Mouse (Mus musculus) hindbrain, postnatal 0 days (tissue): ENCODE measurements at regions not wholly inside any gene's neighbourhood (a gene's known extent, or its start where the extent isn't known, plus 50 kb on each side); places are given as distances from the start of the nearest gene placed in this dataset.

Experiments used
- ATAC-seq: fragments of 200-750 bp; cut with Nextera tagmentation; 2 replicates; pipeline ENCODE4 v1.8.0; 2017; ENCODE audit warnings: mild to moderate bottlenecking, moderate TSS enrichment, moderate library complexity
- DNase-seq: peaks from one replicate; pipeline ENCODE4 v3.0.0-alpha.2; 2015; ENCODE audit warnings: low spot score
- H3K27ac ChIP-seq: fragments of 300-500 bp; sonication (generic); 2 replicates; pipeline ENCODE4 v1.5.1; 2014; ENCODE audit warnings: mild to moderate bottlenecking
- H3K27me3 ChIP-seq: fragments of 300-500 bp; sonication (generic); 2 replicates; pipeline ENCODE4 v1.6.1; 2014; ENCODE audit warnings: low read length, mixed read lengths; ENCODE audit not compliant: insufficient read depth
- H3K36me3 ChIP-seq: fragments of 300-500 bp; sonication (generic); 2 replicates; pipeline ENCODE4 v1.6.1; 2014; ENCODE audit warnings: low read length, mixed read lengths; ENCODE audit not compliant: insufficient read depth
- H3K4me1 ChIP-seq: fragments of 300-500 bp; sonication (generic); 2 replicates; pipeline ENCODE4 v1.6.1; 2014; ENCODE audit warnings: antibody characterized with exemption, low read length, mixed read lengths; ENCODE audit not compliant: insufficient read depth
- H3K4me2 ChIP-seq: fragments of 300-500 bp; sonication (generic); 2 replicates; pipeline ENCODE4 v1.6.1; 2014; ENCODE audit warnings: low read depth, mild to moderate bottlenecking, low read length, moderate library complexity, mixed read lengths
- H3K4me3 ChIP-seq: fragments of 300-500 bp; sonication (generic); 2 replicates; pipeline ENCODE4 v1.5.1; 2014; ENCODE audit warnings: low read length
- H3K9ac ChIP-seq: fragments of 300-500 bp; sonication (generic); replicated peaks from 2 replicates; pipeline ENCODE4 v1.6.1; 2014; ENCODE audit warnings: mild to moderate bottlenecking, low read length, moderate library complexity, mixed read lengths
- H3K9me3 ChIP-seq: fragments of 300-500 bp; sonication (generic); 2 replicates; pipeline ENCODE4 v1.6.1; 2016; ENCODE audit warnings: low read length, mixed read lengths
- CTCF ChIP-seq: IDR thresholded peaks from 2 replicates; pipeline ENCODE4 v1.5.1; 2016; ENCODE audit warnings: antibody characterized with exemption, control low read depth, low read depth
- WGBS: fragments of 180-500 bp; shearing (Covaris S2); extraction: QIAGEN DNeasy Blood & Tissue Kit; methylation state at CpG from one replicate; pipeline ENCODE4 v1.1.7; 2014; 5-methylcytosine and 5-hydroxymethylcytosine counted together

DNA sequence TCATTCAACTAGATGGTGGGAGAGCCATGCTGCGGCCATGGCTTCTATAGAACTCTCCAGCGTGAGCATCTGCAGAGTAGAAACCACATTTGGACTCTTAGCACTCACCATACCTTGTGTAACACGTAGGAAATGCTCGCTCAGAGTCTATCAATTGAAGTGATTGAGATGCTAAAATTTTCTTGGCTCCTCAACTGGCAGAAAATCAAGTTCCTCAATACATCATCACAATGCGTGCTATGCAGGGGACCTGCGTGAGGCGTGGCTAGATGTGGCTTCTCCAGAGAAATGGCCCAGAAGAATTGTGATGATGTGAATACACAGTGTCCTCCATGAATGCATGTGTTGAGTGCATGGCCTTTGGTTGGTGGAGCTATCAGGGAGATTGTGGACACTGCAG is 174.9 kb upstream of the Sfrp2 start:
- Histone ChIP-seq H3K36me3 (no peaks in the 10 kb centered on the region), H3K4me3 (no peak overlapping the region), H3K4me1 (no peaks in the 10 kb centered on the region), H3K4me2 (no peak overlapping the region), H3K9me3 (0 out of 2 replicates have a peak, but pooled peaks cover 2% of the 10 kb centered on the region), H3K9ac (no peak overlapping the region), H3K27me3 (no peaks in the 10 kb centered on the region), H3K27ac (no peak overlapping the region)
- DNase-seq: no peak
- no peak for TF ChIP-seq CTCF
- ATAC-seq: no peak
- 94% methylated on average over 7 of the region's 7 CpGs for WGBS

DNA sequence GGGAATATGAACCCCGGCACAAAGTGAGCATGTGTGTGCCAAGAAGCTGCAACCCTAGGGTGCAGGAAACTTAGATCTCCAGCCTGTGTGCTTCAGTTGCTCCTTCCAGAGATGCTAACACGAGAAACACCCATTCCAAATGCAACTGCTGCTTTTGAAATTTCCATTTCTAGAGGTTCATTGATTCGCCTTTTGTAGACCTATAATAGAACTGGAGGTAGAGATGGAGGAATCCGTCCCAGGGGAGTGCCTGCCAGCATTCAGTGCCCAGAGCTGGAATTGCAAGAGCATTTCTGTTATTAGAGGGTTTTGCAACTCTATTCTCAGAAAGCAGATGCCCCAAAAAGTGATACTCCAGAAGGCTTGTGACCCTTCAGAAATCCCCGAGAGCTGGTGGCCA is 172.8 kb upstream of the Sfrp2 start:
- Histone ChIP-seq H3K4me2 (no peak overlapping the region), H3K4me3 (no peak overlapping the region), H3K9me3 (0 out of 2 replicates have a peak, but pooled peaks cover 2% of the 10 kb centered on the region), H3K4me1 (no peaks in the 10 kb centered on the region), H3K9ac (no peak overlapping the region), H3K27ac (no peak overlapping the region), H3K36me3 (no peaks in the 10 kb centered on the region), H3K27me3 (no peaks in the 10 kb centered on the region)
- no peak for TF ChIP-seq CTCF
- WGBS: 80% methylated on average over 5 of the region's 5 CpGs
- ATAC-seq: no peak
- no peak for DNase-seq

DNA sequence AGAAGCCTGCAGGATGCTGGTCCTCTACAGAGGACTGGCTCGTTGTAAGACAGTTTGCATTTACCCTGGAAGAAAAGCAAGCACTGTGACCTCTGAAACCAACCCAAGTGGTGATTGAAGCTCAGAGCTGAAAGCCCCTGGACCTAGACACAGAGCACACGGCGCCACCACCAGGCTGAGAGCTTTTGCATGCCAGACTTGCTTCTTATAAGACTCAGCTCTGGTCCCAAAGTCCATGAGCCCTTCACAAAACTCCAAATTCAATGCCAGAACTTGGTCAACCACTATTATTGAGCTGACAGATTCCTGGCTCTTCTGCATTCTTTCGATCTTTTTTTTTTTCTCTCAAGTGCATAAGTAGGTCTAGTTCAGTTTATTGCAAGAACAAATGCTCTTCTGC is 164.6 kb upstream of the Sfrp2 start:
- TF ChIP-seq CTCF: no peak
- ATAC-seq (no peak), DNase-seq (peak; percentile 6)
- Histone ChIP-seq H3K4me2 (no peak overlapping the region), H3K36me3 (no peaks in the 10 kb centered on the region), H3K4me3 (no peak overlapping the region), H3K4me1 (no peaks in the 10 kb centered on the region), H3K9ac (no peak overlapping the region), H3K9me3 (no peaks in the 10 kb centered on the region), H3K27me3 (no peaks in the 10 kb centered on the region), H3K27ac (no peak overlapping the region)
- WGBS: 71% methylated on average over 4 of the region's 4 CpGs

DNA sequence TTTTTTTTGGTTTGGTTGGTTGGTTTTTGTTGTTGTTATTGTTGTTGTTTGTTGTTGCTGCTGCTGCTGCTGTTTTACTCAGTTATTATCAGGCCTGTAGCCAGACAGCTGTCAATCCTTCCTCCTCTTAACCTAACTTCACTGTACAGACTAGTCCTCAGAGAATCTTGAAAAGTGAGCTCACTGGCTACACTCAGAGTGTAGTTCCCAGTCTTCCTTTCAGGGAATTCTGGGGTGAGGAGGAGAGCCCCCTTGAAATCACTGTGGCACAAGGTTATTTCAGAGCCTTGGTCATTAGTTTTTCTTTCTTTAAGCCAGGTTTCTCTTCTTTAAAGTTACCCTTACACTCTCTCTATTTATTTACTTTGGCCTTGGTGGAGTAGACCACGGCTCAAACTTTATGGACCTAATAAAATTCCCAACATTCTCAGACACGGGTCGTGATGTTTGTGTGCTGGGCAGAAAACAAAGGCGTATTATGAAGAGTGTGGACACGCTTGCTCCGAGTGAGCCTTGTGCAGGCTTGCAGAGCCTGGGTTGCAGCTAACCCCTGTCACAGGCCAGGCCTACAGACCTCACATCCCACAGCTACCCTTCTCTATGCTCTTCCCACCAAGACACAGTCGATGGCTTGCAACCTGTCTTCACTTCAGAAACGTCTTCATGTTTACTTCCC is 156.9 kb upstream of the Sfrp2 start:
- Histone ChIP-seq H3K36me3 (no peaks in the 10 kb centered on the region), H3K9me3 (no peaks in the 10 kb centered on the region), H3K27ac (no peak overlapping the region), H3K4me2 (no peak overlapping the region), H3K4me3 (no peak overlapping the region), H3K27me3 (no peaks in the 10 kb centered on the region), H3K9ac (no peak overlapping the region), H3K4me1 (no peaks in the 10 kb centered on the region)
- TF ChIP-seq CTCF: no peak
- ATAC-seq: no peak
- WGBS: 62% methylated on average over 8 of the region's 8 CpGs
- DNase-seq: no peak

DNA sequence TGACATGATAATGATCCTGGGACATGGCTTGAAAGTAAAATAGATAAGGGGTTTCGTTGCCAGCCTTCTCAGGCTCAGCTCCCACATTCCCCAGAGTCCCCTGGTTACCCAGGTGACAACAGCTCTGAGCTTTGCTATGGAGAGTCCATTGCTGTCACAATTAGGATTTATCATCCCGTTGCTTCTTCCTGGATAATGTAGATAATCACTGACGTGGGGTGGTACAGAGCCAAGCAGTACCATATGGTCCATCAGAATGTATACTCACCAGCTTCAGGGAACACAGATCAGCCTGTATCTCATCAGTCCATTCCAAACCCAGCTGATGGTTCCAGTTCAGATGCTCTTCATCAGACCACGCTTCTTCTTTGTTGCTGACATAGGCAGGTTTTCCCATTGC is 145.7 kb upstream of the Sfrp2 start:
- no peaks in the 10 kb centered on the region for H3K36me3 ChIP-seq
- DNase-seq: peak; percentile 48
- 31% methylated on average over 4 of the region's 4 CpGs for WGBS
- H3K27me3 ChIP-seq: no peaks in the 10 kb centered on the region
- H3K27ac ChIP-seq: no peak overlapping the region
- H3K4me3 ChIP-seq: no peak overlapping the region
- no peak for TF ChIP-seq CTCF
- H3K9me3 ChIP-seq: no peaks in the 10 kb centered on the region
- H3K9ac ChIP-seq: no peak overlapping the region
- peak; percentile 59; the same call in 1 of the 2 replicates for ATAC-seq
- H3K4me2 ChIP-seq: no peak overlapping the region
- H3K4me1 ChIP-seq: no peaks in the 10 kb centered on the region

DNA sequence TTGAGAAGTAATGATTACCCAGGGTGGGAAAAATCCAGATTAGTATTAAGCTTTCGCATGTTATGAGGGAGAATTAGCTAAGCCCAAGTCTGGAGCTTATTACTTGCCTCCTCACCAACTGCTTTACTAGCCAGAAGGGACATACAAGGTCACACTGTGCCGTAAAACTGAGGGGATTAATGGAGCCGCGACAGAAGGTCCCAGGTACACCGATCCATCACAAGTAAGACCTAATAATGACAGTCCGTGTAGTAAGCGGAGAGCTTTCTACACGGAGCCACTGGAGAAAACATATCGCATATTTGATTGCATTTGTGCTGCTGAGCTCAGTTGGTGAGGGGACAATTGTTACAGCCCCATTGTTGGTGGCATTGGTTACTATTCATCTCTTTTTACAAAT is 133.1 kb upstream of the Sfrp2 start:
- ATAC-seq (no peak), DNase-seq (no peak)
- H3K36me3 ChIP-seq: no peaks in the 10 kb centered on the region
- no peak overlapping the region for H3K27ac ChIP-seq
- no peaks in the 10 kb centered on the region for H3K27me3 ChIP-seq
- H3K4me1 ChIP-seq: no peaks in the 10 kb centered on the region
- H3K4me3 ChIP-seq: no peak overlapping the region
- H3K9ac ChIP-seq: no peak overlapping the region
- WGBS: 67% methylated on average over 9 of the region's 9 CpGs
- H3K4me2 ChIP-seq: no peak overlapping the region
- no peaks in the 10 kb centered on the region for H3K9me3 ChIP-seq
- no peak for TF ChIP-seq CTCF

DNA sequence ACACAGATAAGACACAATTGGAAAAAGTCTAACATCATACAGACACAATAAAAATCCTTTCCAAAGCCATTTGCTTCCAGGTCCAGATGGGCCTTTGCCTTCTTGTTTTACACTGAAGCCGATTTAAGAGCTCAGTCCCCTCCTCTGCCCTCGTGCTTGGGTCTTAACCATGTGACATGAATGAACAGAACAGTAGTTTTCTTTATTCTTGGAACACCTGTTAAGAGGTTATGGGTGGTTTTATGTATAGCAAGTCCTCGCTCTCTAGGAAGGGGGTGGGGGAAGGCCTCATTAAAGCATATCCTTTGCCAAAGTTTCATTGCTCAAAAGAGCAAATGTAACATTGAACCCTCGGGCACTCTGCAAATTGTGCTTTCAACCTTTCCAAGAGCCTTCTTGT is 125.7 kb upstream of the Sfrp2 start:
- TF ChIP-seq CTCF: no peak
- ATAC-seq: no peak
- H3K9ac ChIP-seq: no peak overlapping the region
- no peak for DNase-seq
- H3K27ac ChIP-seq: no peak overlapping the region
- no peaks in the 10 kb centered on the region for H3K9me3 ChIP-seq
- 71% methylated on average over 4 of the region's 4 CpGs for WGBS
- no peak overlapping the region for H3K4me2 ChIP-seq
- H3K4me3 ChIP-seq: no peak overlapping the region
- no peaks in the 10 kb centered on the region for H3K4me1 ChIP-seq
- no peaks in the 10 kb centered on the region for H3K36me3 ChIP-seq
- H3K27me3 ChIP-seq: no peaks in the 10 kb centered on the region
